ENCODE assay signal across 8 mouse cellular contexts in genomic region chr5:125140832-125141524, GRCm38 (mm10). TPM values are rescaled to one million over a fixed set of nuclear protein-coding genes. Genes with fewer than 3 reads are reported as not detected.
DNase-seq lines count a peak whose midpoint lies in the region; ATAC-seq and TF ChIP-seq lines count a peak whose summit lies in the region.

No protein-coding gene starts in this region.

- TF ChIP-seq CTCF in liver, postnatal 0 days (IDR thresholded peaks at IDR 0.05; ENCODE audit: low read depth), result no peak

- no peaks in the 10 kb centered on the region for H3K9me3 ChIP-seq in forebrain, embryonic 16.5 days (ENCODE audit: control insufficient read depth, low read length)
- H3K9me3 ChIP-seq in liver, postnatal 0 days (ENCODE audit: low read length), result no peaks in the 10 kb centered on the region
- H3K9me3 ChIP-seq in neural tube, embryonic 13.5 days, result no peaks in the 10 kb centered on the region

- TF ChIP-seq EP300 in liver, postnatal 0 days (IDR thresholded peaks at IDR 0.05; ENCODE audit: low read depth), result no peak

- no peaks in the 10 kb centered on the region for H3K27me3 ChIP-seq in forebrain, embryonic 16.5 days (replicated peaks; ENCODE audit: control insufficient read depth, insufficient read depth, low read length)
- H3K27me3 ChIP-seq in liver, postnatal 0 days (ENCODE audit: insufficient read depth, low read length), result no peaks in the 10 kb centered on the region
- H3K27me3 ChIP-seq in neural tube, embryonic 13.5 days, result no peaks in the 10 kb centered on the region

- H3K4me1 ChIP-seq in forebrain, embryonic 16.5 days (replicated peaks; ENCODE audit: control insufficient read depth, insufficient read depth, low read length), result peaks cover 75% of the 10 kb centered on the region
- H3K4me1 ChIP-seq in liver, postnatal 0 days (ENCODE audit: insufficient read depth), result peaks cover 39% of the 10 kb centered on the region
- peaks cover 90% of the 10 kb centered on the region for H3K4me1 ChIP-seq in neural tube, embryonic 13.5 days (replicated peaks)

- whole genome bisulfite sequencing in forebrain, embryonic 16.5 days, result under 1% methylated on average over 27 of the region's 27 CpGs
- 30% methylated on average over 27 of the region's 27 CpGs for WGBS in liver, postnatal 0 days (ENCODE audit: insufficient replicate concordance)
- 8% methylated on average over 27 of the region's 27 CpGs for WGBS in neural tube, embryonic 13.5 days

- peak overlapping the region; percentile 55 for H3K4me2 ChIP-seq in forebrain, embryonic 16.5 days (ENCODE audit: low read length)
- H3K4me2 ChIP-seq in liver, postnatal 0 days (ENCODE audit: low read depth, low read length), result peak overlapping the region; percentile 50
- H3K4me2 ChIP-seq in neural tube, embryonic 13.5 days, result peak overlapping the region; percentile 56

- H3K27ac ChIP-seq in forebrain, embryonic 16.5 days (ENCODE audit: low read length), result peak overlapping the region; percentile 99
- peak overlapping the region; percentile 83 for H3K27ac ChIP-seq in liver, postnatal 0 days (ENCODE audit: low read depth)
- H3K27ac ChIP-seq in neural tube, embryonic 13.5 days (replicated peaks), result peak overlapping the region; percentile 98

- peak; percentile 31 for DNase-seq in ES-CJ7 (ENCODE audit: low read depth, low spot score)
- peak; percentile 99 for DNase-seq in cerebellum, adult 11-12 months
- DNase-seq in heart, postnatal 25 days (ENCODE audit: low spot score), result peak; percentile 98
- DNase-seq in layer of hippocampus, adult 18-20 months (ENCODE audit: low spot score in 2 of 2), result peak; percentile 98 to 99
- DNase-seq in liver, postnatal 0 days, result peak; percentile 88
- peak; percentile 100 for DNase-seq in testis, postnatal 10 days (ENCODE audit: low spot score)

- H3K9ac ChIP-seq in forebrain, embryonic 16.5 days (replicated peaks; ENCODE audit: low read depth, low read length), result peak overlapping the region; percentile 57
- peak overlapping the region; percentile 42 for H3K9ac ChIP-seq in liver, postnatal 0 days (replicated peaks)
- H3K9ac ChIP-seq in neural tube, embryonic 13.5 days, result peak overlapping the region; percentile 70

- H3K4me3 ChIP-seq in forebrain, embryonic 16.5 days (replicated peaks; ENCODE audit: low read length), result peak overlapping the region; percentile 27
- H3K4me3 ChIP-seq in liver, postnatal 0 days (ENCODE audit: low read depth, low read length), result peak overlapping the region; percentile 2; the same call in 1 of the 2 replicates
- peak overlapping the region; percentile 26 for H3K4me3 ChIP-seq in neural tube, embryonic 13.5 days

- intact Hi-C loops in heart, postnatal 25 days (cut with DNase I), result no loop called here

- peak; percentile 79 for ATAC-seq in forebrain, embryonic 16.5 days
- ATAC-seq in liver, postnatal 0 days, result peak; percentile 85
- peak; percentile 85 for ATAC-seq in neural tube, embryonic 13.5 days (ENCODE audit: low read depth)

- H3K36me3 ChIP-seq in forebrain, embryonic 16.5 days (ENCODE audit: control insufficient read depth, insufficient read depth), result no peaks in the 10 kb centered on the region
- no peaks in the 10 kb centered on the region for H3K36me3 ChIP-seq in liver, postnatal 0 days (replicated peaks; ENCODE audit: insufficient read depth, low read length)
- H3K36me3 ChIP-seq in neural tube, embryonic 13.5 days, result no peaks in the 10 kb centered on the region

RNA-seq across cellular contexts. Expression of gene Ncor2, which starts 38.0 kb away (rescaled TPM):
- polyA plus RNA-seq in forebrain, embryonic 16.5 days (2015; fragmentation: Nextera tagmentation; extraction: Ambion mirVana), result 26.5 and 27.1 TPM in 2 replicates
- total RNA-seq in heart, postnatal 25 days (2021), result 10 to 100 TPM; 67.8 to 89.5 TPM
- total RNA-seq in layer of hippocampus, adult 18-20 months (2021), result 100 to 1,000 TPM; 291 to 298 TPM
- polyA plus RNA-seq in liver, postnatal 0 days (2015; fragmentation: Nextera tagmentation; extraction: Ambion mirVana), result 3.1 and 3.4 TPM in 2 replicates
- polyA plus RNA-seq in neural tube, embryonic 13.5 days (2015; fragmentation: Nextera tagmentation; extraction: Ambion mirVana), result 29.2 and 30.4 TPM in 2 replicates

Comparison
In these comparisons a context has a peak if more than half of its experiments do, and no peak if none do; other contexts are left out.
1. Peak in every context shown above with its lines: DNase-seq, ATAC-seq, H3K4me3 ChIP-seq and H3K27ac ChIP-seq.
2. DNase-seq: peak in every context shown above with its lines; median percentile 100 in testis, postnatal 10 days; 99 in cerebellum, adult 11-12 months; 98 in layer of hippocampus, adult 18-20 months; 98 in heart, postnatal 25 days; 88 in liver, postnatal 0 days; 31 in ES-CJ7.